Mouse (Mus musculus): Measurements from ENCODE around the gene Adamts20. TPM values are rescaled to one million over a fixed set of nuclear protein-coding genes. Genes with fewer than 3 reads are reported as not detected.
"Not testable (repeated sequence)": the region's sequence is repeated elsewhere in the genome, so short reads cannot be mapped to it uniquely, and the experiment has no call there.

Gene Adamts20
- polyA plus RNA-seq (2015; fragmentation: Nextera tagmentation; extraction: Ambion mirVana): 4.0 TPM in 2 replicates

DNA sequence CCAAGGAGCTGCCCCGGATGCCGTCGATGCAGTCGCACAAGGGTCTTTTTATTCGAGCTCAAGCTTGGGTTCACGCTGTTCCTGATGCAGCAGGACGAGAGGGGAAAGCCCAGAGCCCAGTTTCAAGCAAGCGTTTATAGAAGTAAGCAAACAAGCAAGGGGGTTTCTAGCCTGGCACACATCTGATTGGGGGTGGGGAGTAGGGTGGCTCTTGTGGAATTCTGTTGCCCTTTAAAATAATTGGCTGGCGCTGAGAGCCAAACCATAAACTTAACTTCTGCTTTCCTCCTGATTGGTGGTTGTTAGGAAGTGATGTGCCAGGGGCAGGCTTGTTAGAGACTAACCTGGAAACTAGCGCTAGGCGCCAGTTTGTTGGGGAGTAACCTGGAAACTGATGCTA, at the start of gene Adamts20:
Gene Adamts20 (minus strand): TSS at position 101 of the 400 bp plus-strand sequence.
- Histone ChIP-seq H3K36me3 (no peaks in the 10 kb centered on the region), H3K27ac (replicated peaks) (no peak within 1 kb of the TSS), H3K4me3 (no peak within 1 kb of the TSS), H3K4me1 (replicated peaks) (0 out of 2 replicates have a peak, but pooled peaks cover 5% of the 10 kb centered on the region), H3K9ac (no peak within 1 kb of the TSS), H3K27me3 (no peaks in the 10 kb centered on the region), H3K4me2 (no peak within 1 kb of the TSS), H3K9me3 (no peaks in the 10 kb centered on the region)
- 86% methylated on average over 11 of the region's 11 CpGs for WGBS
- no peak for ATAC-seq (ENCODE audit: low read depth)

DNA sequence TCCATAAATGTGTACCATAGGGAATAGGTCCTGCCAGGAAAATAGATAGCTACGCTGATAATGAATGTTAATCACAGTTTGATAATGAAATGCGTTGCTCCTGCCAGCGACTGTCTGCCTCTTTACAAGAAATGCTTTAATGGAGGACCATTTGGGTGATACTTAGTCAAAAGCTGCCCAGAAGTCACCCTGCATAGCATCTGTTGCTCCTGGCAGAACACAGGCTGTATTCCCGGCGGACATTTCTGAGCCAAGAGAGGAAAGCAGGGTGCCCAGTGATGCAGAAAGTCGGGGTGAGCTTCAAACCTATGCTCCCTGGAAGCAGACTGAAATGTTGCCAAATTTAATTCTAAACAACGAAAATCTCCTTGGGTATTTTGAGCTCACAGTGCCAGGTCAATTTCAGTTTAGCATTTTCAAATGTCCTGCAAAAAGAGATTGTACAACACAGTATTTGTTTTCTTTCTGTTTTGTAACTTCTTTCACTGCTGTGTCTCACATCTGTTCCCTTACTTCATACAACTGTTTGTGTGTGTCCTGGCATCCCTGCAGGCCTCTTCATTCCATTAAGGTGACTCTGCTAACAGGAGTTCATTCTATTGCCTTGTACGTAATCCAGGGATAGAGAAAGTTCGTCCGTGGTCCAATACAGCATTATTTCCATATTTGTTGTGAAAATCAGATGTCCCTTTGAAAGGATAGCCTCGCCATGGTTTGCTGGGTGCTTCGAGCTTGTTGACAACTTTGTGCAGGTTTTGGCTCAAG, 38.4 kb upstream of the Adamts20 start:
- Histone ChIP-seq H3K4me3 (no peak overlapping the region), H3K4me2 (no peak overlapping the region), H3K36me3 (no peaks in the 10 kb centered on the region), H3K9ac (no peak overlapping the region), H3K9me3 (0 out of 2 replicates have a peak, but pooled peaks cover 3% of the 10 kb centered on the region), H3K27me3 (no peaks in the 10 kb centered on the region), H3K4me1 (replicated peaks) (no peaks in the 10 kb centered on the region; the same call in 1 of the 2 replicates), H3K27ac (replicated peaks) (no peak overlapping the region)
- WGBS: 62% methylated on average over 12 of the region's 12 CpGs
- no peak for ATAC-seq (ENCODE audit: low read depth)

DNA sequence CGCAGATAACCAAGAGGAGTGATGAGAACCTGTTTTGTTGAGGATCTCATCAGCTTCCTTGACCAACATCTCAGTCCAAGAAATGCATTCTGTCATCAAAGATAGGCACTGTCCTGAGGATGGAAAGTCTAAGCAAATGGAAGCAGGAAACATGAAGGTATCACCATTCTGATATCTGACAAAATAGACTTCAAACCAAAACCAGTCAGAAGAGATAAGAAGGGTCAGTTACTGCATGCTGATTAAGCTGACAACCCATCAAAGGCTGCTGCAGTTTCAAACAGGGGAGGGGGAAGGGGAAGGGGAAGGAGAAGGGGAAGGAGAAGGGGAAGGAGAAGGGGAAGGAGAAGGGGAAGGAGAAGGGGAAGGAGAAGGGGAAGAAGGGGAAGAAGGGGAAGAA, 34.0 kb upstream of the Adamts20 start:
- no peaks in the 10 kb centered on the region for H3K36me3 ChIP-seq
- no peak for ATAC-seq (ENCODE audit: low read depth)

DNA sequence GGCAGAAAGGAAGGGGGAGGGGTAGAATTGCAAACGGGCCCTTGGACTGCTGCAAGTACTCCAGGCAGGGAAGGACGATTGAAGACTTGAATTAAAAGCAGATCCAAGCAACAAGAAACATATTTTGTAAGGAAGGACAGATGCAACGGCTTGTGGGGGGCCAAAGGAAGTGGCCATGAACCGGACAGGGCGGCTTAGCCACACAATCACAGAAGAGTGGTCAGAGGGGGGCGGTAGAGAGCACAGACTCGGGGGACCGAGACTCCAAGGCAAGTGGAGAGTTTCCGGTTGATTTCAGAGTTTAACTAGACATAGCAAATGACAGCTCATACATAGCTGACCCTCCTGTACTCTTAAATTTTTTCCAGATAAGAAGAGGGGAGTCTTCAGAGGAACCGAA, 30.7 kb upstream of the Adamts20 start:
- Histone ChIP-seq H3K4me1 (replicated peaks) (no peaks in the 10 kb centered on the region), H3K27me3 (no peaks in the 10 kb centered on the region), H3K9me3 (no peaks in the 10 kb centered on the region), H3K36me3 (no peaks in the 10 kb centered on the region), H3K4me2 (no peak overlapping the region), H3K27ac (replicated peaks) (no peak overlapping the region), H3K4me3 (no peak overlapping the region), H3K9ac (no peak overlapping the region)
- no peak for ATAC-seq (ENCODE audit: low read depth)
- WGBS: 74% methylated on average over 10 of the region's 10 CpGs

More for the DNA sequence above, 34.0 kb upstream of the Adamts20 start:
- Histone ChIP-seq H3K27ac (replicated peaks) (no peak overlapping the region), H3K4me3 (no peak overlapping the region), H3K27me3 (no peaks in the 10 kb centered on the region), H3K9me3 (no peaks in the 10 kb centered on the region), H3K9ac (no peak overlapping the region), H3K4me2 (no peak overlapping the region), H3K4me1 (replicated peaks) (no peaks in the 10 kb centered on the region; the same call in 1 of the 2 replicates)
- 85% methylated on average over 1 of the region's 1 CpGs for WGBS

DNA sequence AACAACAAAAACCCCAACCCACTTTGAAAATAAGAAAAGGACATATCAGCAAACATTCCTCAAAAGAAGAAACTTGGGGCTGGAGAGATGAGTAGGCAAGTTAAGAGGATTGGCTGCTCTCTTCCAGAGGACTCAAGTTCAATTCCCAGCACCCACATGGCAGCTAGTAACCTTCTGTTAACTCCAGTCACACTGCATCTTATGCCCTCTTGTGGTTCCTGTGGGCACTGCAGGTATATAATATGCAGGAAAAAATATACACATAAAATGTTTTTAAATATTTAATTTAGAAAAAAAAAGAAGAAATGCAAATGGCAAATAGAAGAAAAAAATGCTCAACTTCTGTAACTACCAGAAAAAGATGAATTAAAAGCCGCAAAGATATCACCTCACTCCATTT, 29.2 kb upstream of the Adamts20 start:
- 100% methylated on average over 1 of the region's 1 CpGs for WGBS
- ATAC-seq (ENCODE audit: low read depth): no peak
- Histone ChIP-seq H3K9ac (no peak overlapping the region), H3K4me1 (replicated peaks) (no peaks in the 10 kb centered on the region), H3K4me2 (no peak overlapping the region), H3K9me3 (no peaks in the 10 kb centered on the region), H3K27ac (replicated peaks) (no peak overlapping the region), H3K27me3 (no peaks in the 10 kb centered on the region), H3K36me3 (no peaks in the 10 kb centered on the region), H3K4me3 (no peak overlapping the region)

DNA sequence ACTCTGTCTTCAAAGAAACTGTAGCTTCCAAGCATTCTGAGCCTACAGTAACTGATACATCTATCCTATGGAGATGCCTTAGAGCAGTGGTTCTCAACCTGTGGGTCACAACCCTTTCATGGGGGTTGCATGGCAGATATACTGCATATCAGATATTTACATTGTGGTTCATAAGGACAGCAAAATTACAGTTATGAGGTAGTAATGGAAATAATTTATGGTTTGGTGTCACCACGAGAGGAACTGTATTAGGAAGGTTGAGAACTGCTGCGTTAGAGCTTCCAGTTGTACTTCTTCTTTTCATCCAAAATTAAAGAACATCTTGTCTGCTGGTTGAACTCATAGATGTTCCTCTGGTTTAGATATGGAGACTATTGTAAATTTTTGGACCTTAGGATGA, 24.2 kb upstream of the Adamts20 start:
- ATAC-seq (ENCODE audit: low read depth): no peak
- no peaks in the 10 kb centered on the region for H3K4me1 ChIP-seq (replicated peaks)
- no peaks in the 10 kb centered on the region for H3K36me3 ChIP-seq
- H3K4me2 ChIP-seq: no peak overlapping the region
- H3K4me3 ChIP-seq: no peak overlapping the region
- WGBS: 88% methylated on average over 2 of the region's 2 CpGs
- no peak overlapping the region for H3K27ac ChIP-seq (replicated peaks)
- H3K27me3 ChIP-seq: no peaks in the 10 kb centered on the region
- H3K9me3 ChIP-seq: no peaks in the 10 kb centered on the region
- no peak overlapping the region for H3K9ac ChIP-seq

DNA sequence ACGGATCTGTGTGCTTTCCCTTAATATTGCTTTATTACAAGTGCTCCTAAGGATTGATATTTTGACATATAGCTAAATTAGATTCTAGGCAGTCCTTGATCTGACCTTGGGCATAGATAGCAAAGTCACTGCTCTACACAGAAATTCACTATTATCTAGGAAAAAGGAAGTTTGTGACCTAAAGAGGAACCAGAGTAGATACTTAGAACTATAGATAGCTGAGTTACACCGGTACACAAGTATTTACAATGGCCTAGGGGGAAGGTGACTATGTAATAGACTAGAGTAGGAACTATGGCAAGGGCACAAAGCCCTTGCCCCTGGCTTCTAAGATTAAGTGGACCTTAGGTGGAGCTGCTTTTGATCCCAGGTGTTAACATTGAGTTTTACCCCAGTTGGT, 22.8 kb upstream of the Adamts20 start:
- 91% methylated on average over 2 of the region's 2 CpGs for WGBS

DNA sequence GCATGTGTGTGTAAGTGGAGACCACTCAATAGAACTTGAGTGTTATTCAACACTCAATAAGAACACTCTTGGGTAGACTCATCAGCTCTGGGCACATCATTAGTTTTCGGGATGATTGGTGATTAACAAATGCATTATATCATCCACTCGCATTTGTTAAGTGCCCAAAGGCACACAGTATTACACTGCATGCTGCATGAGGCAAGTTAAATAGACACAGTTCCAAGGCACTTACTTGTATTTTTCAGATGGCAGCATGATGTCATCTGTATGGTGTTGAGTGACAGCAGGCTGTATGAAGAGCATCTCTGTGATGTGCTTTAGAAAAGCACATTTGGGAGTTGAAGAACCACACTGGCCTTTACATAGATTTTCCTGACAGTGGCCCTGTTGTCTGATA, 17.3 kb upstream of the Adamts20 start:
- Histone ChIP-seq H3K4me3 (no peak overlapping the region), H3K4me2 (no peak overlapping the region), H3K9me3 (no peaks in the 10 kb centered on the region), H3K27ac (replicated peaks) (no peak overlapping the region), H3K9ac (no peak overlapping the region), H3K4me1 (replicated peaks) (peaks cover 16% of the 10 kb centered on the region), H3K36me3 (no peaks in the 10 kb centered on the region), H3K27me3 (no peaks in the 10 kb centered on the region)
- ATAC-seq (ENCODE audit: low read depth): no peak
- 74% methylated on average over 2 of the region's 2 CpGs for WGBS

More for the DNA sequence above, 22.8 kb upstream of the Adamts20 start:
- not testable (repeated sequence) for H3K27ac ChIP-seq (replicated peaks); H3K36me3 ChIP-seq; H3K9me3 ChIP-seq; ATAC-seq (ENCODE audit: low read depth); H3K4me3 ChIP-seq; H3K4me1 ChIP-seq (replicated peaks); H3K4me2 ChIP-seq; H3K27me3 ChIP-seq; H3K9ac ChIP-seq

DNA sequence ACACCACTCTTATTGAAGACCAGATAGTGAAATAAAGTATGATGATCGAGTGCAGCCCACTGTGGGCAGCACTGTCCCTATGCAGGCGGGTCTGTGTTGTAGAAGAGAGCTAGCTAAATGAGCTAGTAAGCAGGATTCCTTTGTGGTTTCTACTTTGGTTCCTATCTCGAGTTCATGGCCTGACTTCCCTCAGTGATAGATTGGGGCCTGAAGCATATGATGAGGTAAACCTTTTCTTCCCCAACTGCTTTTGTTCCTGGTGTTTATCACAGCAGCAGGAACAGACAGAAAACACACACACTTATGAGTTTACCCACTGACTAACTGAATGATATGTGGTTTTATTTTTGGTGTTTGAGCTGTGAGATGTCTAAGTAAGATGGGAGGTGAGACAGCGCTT, 15.6 kb upstream of the Adamts20 start:
- H3K36me3 ChIP-seq: no peaks in the 10 kb centered on the region
- H3K27me3 ChIP-seq: no peaks in the 10 kb centered on the region
- no peak overlapping the region for H3K4me3 ChIP-seq
- no peak overlapping the region for H3K27ac ChIP-seq (replicated peaks)
- H3K9me3 ChIP-seq: no peaks in the 10 kb centered on the region
- WGBS: 91% methylated on average over 4 of the region's 4 CpGs
- H3K4me2 ChIP-seq: no peak overlapping the region
- no peak for ATAC-seq (ENCODE audit: low read depth)
- no peak overlapping the region for H3K9ac ChIP-seq
- peaks cover 16% of the 10 kb centered on the region for H3K4me1 ChIP-seq (replicated peaks)

DNA sequence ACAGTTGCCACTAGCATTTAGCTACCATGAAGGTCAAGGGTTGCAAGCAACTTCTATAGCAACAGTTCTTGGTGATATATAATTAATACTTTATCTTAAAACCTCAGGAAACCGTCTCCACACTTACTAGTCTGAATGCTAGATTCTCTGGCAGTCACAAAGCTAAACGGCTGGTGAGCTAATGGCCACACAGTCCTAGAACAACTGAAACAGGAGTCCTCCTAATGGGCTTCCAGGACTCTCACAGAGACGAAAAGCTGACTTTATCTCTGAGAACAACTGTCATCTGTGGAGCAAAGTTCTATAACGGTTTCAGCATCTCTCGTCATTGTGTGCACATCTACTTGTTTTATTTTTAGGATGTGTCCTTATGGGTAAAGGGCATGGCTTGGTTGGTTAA, 15.0 kb upstream of the Adamts20 start:
- 88% methylated on average over 5 of the region's 5 CpGs for WGBS
- Histone ChIP-seq H3K9me3 (no peaks in the 10 kb centered on the region), H3K4me3 (no peak overlapping the region), H3K36me3 (no peaks in the 10 kb centered on the region), H3K4me1 (replicated peaks) (peaks cover 16% of the 10 kb centered on the region), H3K4me2 (no peak overlapping the region), H3K9ac (no peak overlapping the region), H3K27me3 (no peaks in the 10 kb centered on the region), H3K27ac (replicated peaks) (no peak overlapping the region)
- ATAC-seq (ENCODE audit: low read depth): no peak

DNA sequence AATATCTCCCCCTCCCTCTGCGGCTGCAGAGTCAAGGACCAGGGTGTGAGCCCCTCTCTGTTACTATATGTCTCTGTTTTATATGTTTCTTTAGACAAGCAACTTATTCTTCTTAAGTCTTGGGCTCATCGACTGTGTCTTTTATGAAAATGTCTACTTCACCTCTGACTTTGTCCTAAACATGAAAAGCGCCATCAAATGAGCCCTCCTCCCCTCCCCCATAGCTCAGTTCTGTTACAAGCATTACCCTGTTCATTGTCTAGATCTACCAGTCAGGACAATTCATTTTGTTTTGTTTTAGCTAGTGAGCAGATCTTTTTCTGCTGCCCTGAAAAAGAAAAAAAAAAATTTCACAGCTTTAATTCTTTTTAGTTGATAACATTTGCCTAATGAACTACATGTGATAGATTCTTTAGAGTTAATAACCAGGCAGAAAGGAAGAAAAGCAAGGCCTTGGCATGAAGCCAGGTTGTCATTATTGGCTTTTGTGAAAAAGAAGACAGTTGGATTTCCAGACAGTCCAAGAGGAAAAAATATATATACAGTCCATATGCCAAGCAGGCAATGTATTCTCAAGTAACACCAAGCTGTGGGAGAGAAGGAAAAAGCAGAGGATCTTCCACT, 14.4 kb upstream of the Adamts20 start:
- Histone ChIP-seq H3K36me3 (no peaks in the 10 kb centered on the region), H3K4me3 (no peak overlapping the region), H3K9me3 (no peaks in the 10 kb centered on the region), H3K4me1 (replicated peaks) (peaks cover 16% of the 10 kb centered on the region), H3K4me2 (no peak overlapping the region), H3K27me3 (no peaks in the 10 kb centered on the region), H3K27ac (replicated peaks) (no peak overlapping the region), H3K9ac (no peak overlapping the region)
- 61% methylated on average over 3 of the region's 3 CpGs for WGBS
- ATAC-seq (ENCODE audit: low read depth): no peak

DNA sequence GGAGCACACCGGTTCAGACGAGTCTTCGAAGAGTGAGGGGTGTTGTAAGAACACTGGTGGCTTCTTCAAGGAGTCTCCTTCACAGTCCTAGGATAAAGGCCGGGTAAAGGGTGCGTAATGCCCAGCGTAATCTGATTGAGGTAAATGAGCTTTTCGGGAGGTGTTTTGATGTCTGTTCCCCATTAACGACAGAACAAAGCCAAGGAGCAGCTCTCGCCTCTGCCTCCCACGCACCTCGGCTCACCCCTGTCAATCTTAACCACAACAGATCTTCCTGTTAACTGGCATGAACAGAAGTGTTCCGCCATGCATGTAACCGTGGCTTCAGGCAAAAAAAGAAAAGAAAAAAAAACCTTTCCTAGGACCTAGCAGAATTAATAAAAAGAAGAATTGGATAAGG, 13.5 kb upstream of the Adamts20 start:
- no peak overlapping the region for H3K4me2 ChIP-seq
- H3K4me1 ChIP-seq (replicated peaks): peaks cover 16% of the 10 kb centered on the region
- no peak overlapping the region for H3K4me3 ChIP-seq
- no peak for ATAC-seq (ENCODE audit: low read depth)
- no peaks in the 10 kb centered on the region for H3K9me3 ChIP-seq
- 65% methylated on average over 13 of the region's 13 CpGs for WGBS
- no peaks in the 10 kb centered on the region for H3K27me3 ChIP-seq
- H3K36me3 ChIP-seq: no peaks in the 10 kb centered on the region
- no peak overlapping the region for H3K27ac ChIP-seq (replicated peaks)
- no peak overlapping the region for H3K9ac ChIP-seq
